Mouse (Mus musculus) MEL (cell line): Measurements from ENCODE around the gene Dnah17.

ENCODE experiments used
- KAT2A ChIP-seq: conservative IDR thresholded peaks from 2 replicates; pipeline ENCODE4 v1.6.1; 2012; ENCODE audit warnings: low read depth, low read length, improper control_type of control experiment, inconsistent platforms
- MEF2A ChIP-seq: IDR thresholded peaks from 2 replicates; pipeline ENCODE4 v1.6.1; 2014; ENCODE audit warnings: low read depth, mild to moderate bottlenecking, inconsistent platforms, low read length, improper control_type of control experiment; ENCODE audit not compliant: poor library complexity, insufficient replicate concordance, severe bottlenecking; ENCODE audit errors: extremely low read depth
- POLR2A ChIP-seq, 2 experiments: IDR thresholded peaks; 2 replicates each; pipeline ENCODE4 v1.6.1; 2011 to 2012; ENCODE audit warnings: low read length in 2 of 2, mild to moderate bottlenecking in 2 of 2, control low read depth in 1 of 2, improper control_type of control experiment in 1 of 2, low read depth in 1 of 2, moderate library complexity in 1 of 2; ENCODE audit not compliant: control insufficient read depth in 1 of 2, insufficient read depth in 1 of 2, poor library complexity in 1 of 2
- RAD21 ChIP-seq: IDR thresholded peaks from 2 replicates; pipeline ENCODE4 v1.6.1; 2011; ENCODE audit warnings: mild to moderate bottlenecking, low read depth, low read length, improper control_type of control experiment
- TAL1 ChIP-seq: IDR thresholded peaks from 2 replicates; pipeline ENCODE4 v1.6.1; 2012; ENCODE audit warnings: mild to moderate bottlenecking, inconsistent platforms, low read length, moderate library complexity, mixed read lengths
- TBP ChIP-seq: IDR thresholded peaks from 2 replicates; pipeline ENCODE4 v1.8.0; 2011; ENCODE audit warnings: low read depth, low read length, improper control_type of control experiment

DNA sequence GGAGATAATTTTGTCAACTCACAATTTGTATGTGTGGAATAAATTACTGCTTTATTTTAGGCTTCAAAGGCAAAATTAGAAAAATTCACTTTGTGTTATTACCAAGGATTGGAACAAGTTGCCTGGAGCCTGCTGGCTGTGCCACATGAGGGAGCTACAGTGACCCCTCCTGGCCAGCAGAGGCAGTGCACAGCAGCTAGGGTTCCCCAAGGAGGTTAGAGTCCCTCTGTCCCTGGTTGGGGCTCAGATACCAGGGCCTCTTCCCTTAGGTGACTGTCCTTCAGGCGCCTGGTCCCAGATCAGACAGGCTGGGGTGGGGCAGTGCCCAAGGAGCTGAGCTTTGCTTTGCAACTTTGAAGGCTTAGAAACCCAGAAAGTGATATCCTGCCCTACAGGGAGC lies 108.6 kb downstream of the Dnah17 start:
- TF ChIP-seq POLR2A (IDR thresholded peaks at IDR 0.05; ENCODE audit: control insufficient read depth in 1 of 2, insufficient read depth in 1 of 2, low read depth in 1 of 2, low read length in 2 of 2, poor library complexity in 1 of 2): no peak
- TF ChIP-seq RAD21: peak; percentile 67
- TF ChIP-seq TBP: no peak
- TF ChIP-seq KAT2A: no peak
- TF ChIP-seq MEF2A: no peak
- no peak for TF ChIP-seq TAL1
